Mouse (Mus musculus): ENCODE results near the gene Elp1. TPM values are rescaled to one million over a fixed set of nuclear protein-coding genes. Genes with fewer than 3 reads are reported as not detected.

Elp1 gene
- 28.6 and 30.2 TPM in 2 replicates for polyA plus RNA-seq (2016; fragmentation: Nextera tagmentation; extraction: Ambion mirVana)

GRCm38 (mm10) chr4:56801907-56802668, at the start of gene Elp1, which contains the start of gene Fam206a:
TSS of gene Elp1 (minus strand) at chr4:56802331.
TSS of gene Fam206a (plus strand) at chr4:56802345.
- Histone ChIP-seq H3K27me3 (replicated peaks) (no peaks in the 10 kb centered on the region), H3K27ac (peak within 1 kb of the TSS; percentile 78), H3K9me3 (replicated peaks) (no peaks in the 10 kb centered on the region), H3K4me2 (peak within 1 kb of the TSS; percentile 84), H3K4me3 (peak within 1 kb of the TSS; percentile 85), H3K36me3 (peaks cover 62% of the 10 kb centered on the region), H3K4me1 (peaks cover 28% of the 10 kb centered on the region), H3K9ac (peak within 1 kb of the TSS; percentile 80)
- peak; percentile 93 for ATAC-seq
- under 1% methylated on average over 72 of the region's 72 CpGs for WGBS (ENCODE audit: insufficient replicate concordance)

GRCm38 (mm10) chr4:56850724-56851123, 48.6 kb upstream of the Elp1 start:
- Histone ChIP-seq H3K4me1 (peaks cover 10% of the 10 kb centered on the region; the same call in 1 of the 2 replicates), H3K27me3 (replicated peaks) (no peaks in the 10 kb centered on the region), H3K9ac (no peak overlapping the region), H3K9me3 (replicated peaks) (no peaks in the 10 kb centered on the region), H3K4me3 (no peak overlapping the region), H3K4me2 (no peak overlapping the region), H3K36me3 (peaks cover 8% of the 10 kb centered on the region), H3K27ac (no peak overlapping the region)
- 58% methylated on average over 6 of the region's 6 CpGs for WGBS (ENCODE audit: insufficient replicate concordance)
- no peak for ATAC-seq

DNA sequence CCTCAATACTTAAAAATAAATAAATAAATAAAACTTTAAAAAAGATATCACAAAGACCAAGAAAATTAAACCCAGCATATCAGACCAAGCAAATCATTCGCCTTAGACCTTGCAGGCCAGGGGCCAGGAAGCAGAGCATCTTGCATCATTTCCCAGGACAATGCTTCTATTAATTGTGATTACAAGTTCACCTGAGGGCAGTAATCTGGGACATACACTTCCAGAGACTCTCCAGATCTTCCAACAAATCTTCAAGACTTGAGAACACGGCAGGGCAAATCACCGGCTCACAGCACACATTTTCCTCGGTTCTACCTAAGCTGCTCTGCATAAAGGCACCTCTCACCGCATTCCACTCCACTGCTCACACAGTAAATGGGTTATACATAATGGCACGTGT, 45.9 kb upstream of the Elp1 start:
- ATAC-seq: no peak
- WGBS (ENCODE audit: insufficient replicate concordance): 78% methylated on average over 6 of the region's 6 CpGs
- H3K9me3 ChIP-seq (replicated peaks): no peaks in the 10 kb centered on the region; the same call in 1 of the 2 replicates
- no peak overlapping the region for H3K27ac ChIP-seq
- no peak overlapping the region for H3K4me3 ChIP-seq
- peaks cover 29% of the 10 kb centered on the region for H3K36me3 ChIP-seq
- no peaks in the 10 kb centered on the region for H3K27me3 ChIP-seq (replicated peaks)
- peaks cover 13% of the 10 kb centered on the region; the same call in 1 of the 2 replicates for H3K4me1 ChIP-seq
- no peak overlapping the region for H3K4me2 ChIP-seq
- H3K9ac ChIP-seq: no peak overlapping the region

- Histone ChIP-seq H3K4me2 (no peak overlapping the region), H3K4me3 (no peak overlapping the region), H3K9ac (no peak overlapping the region), H3K27ac (no peak overlapping the region), H3K9me3 (replicated peaks) (no peaks in the 10 kb centered on the region; the same call in 1 of the 2 replicates), H3K27me3 (replicated peaks) (no peaks in the 10 kb centered on the region), H3K36me3 (peaks cover 29% of the 10 kb centered on the region), H3K4me1 (peaks cover 19% of the 10 kb centered on the region)
- ATAC-seq: no peak
- WGBS (ENCODE audit: insufficient replicate concordance): 81% methylated on average over 3 of the region's 3 CpGs
These were observed 45.3 kb upstream of the Elp1 start for GRCm38 (mm10) chr4:56847400-56847799.

GRCm38 (mm10) chr4:56845896-56846533, 43.9 kb upstream of the Elp1 start:
- H3K4me3 ChIP-seq: no peak overlapping the region
- no peak overlapping the region for H3K27ac ChIP-seq
- no peaks in the 10 kb centered on the region; the same call in 1 of the 2 replicates for H3K9me3 ChIP-seq (replicated peaks)
- H3K36me3 ChIP-seq: peaks cover 36% of the 10 kb centered on the region
- H3K9ac ChIP-seq: no peak overlapping the region
- H3K4me1 ChIP-seq: peaks cover 14% of the 10 kb centered on the region
- no peak for ATAC-seq
- WGBS (ENCODE audit: insufficient replicate concordance): 65% methylated on average over 12 of the region's 12 CpGs
- no peaks in the 10 kb centered on the region for H3K27me3 ChIP-seq (replicated peaks)
- H3K4me2 ChIP-seq: no peak overlapping the region

DNA sequence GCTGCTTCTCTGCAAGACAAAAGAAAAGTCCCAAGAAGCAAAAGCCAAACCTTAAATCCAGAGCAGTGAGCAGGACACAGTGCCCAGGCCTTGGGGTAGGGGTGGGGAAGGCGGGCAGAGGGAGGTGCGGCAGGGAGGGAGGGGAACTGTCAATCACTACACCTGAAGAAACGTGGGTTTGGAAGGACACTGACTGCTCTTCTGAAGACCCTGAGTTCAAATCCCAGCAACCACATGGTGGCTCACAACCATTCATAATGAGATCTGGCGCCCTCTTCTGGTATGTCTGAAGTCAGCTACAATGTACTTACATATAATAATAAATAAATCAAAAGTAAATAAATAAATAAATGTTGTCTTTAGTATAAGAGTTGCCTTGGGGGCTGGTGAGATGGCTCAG, 42.8 kb upstream of the Elp1 start:
- peaks cover 8% of the 10 kb centered on the region; the same call in 1 of the 2 replicates for H3K4me1 ChIP-seq
- 77% methylated on average over 4 of the region's 4 CpGs for WGBS (ENCODE audit: insufficient replicate concordance)
- ATAC-seq: no peak

DNA sequence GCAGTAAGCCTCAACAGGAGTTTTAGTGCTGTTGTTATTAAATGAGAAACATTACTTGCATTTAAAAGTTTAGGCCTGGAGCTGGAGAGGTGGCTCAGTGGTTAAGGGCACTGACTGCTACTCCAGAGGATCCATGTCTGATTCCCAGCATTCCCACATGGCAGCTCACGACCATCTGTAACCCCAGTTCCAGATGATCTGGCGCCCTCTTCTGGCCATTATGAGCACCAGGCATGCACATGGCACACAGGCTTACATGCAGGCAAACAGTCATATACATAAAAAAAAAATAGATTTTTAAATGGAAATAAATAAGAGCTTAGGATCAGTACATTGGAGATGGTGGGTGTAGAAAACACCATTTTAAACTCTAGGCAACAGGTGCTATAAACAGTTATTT, 41.8 kb upstream of the Elp1 start:
- Histone ChIP-seq H3K9ac (no peak overlapping the region), H3K4me1 (peaks cover 8% of the 10 kb centered on the region; the same call in 1 of the 2 replicates), H3K27me3 (replicated peaks) (no peaks in the 10 kb centered on the region), H3K36me3 (peaks cover 42% of the 10 kb centered on the region), H3K9me3 (replicated peaks) (no peaks in the 10 kb centered on the region; the same call in 1 of the 2 replicates), H3K4me3 (no peak overlapping the region), H3K4me2 (no peak overlapping the region), H3K27ac (no peak overlapping the region)
- ATAC-seq: no peak
- 75% methylated on average over 2 of the region's 2 CpGs for WGBS (ENCODE audit: insufficient replicate concordance)

More for the DNA sequence above, 42.8 kb upstream of the Elp1 start:
- no peak overlapping the region for H3K9ac ChIP-seq
- H3K4me3 ChIP-seq: no peak overlapping the region
- no peak overlapping the region for H3K4me2 ChIP-seq
- no peaks in the 10 kb centered on the region; the same call in 1 of the 2 replicates for H3K9me3 ChIP-seq (replicated peaks)
- H3K27ac ChIP-seq: no peak overlapping the region
- peaks cover 42% of the 10 kb centered on the region for H3K36me3 ChIP-seq
- H3K27me3 ChIP-seq (replicated peaks): no peaks in the 10 kb centered on the region

DNA sequence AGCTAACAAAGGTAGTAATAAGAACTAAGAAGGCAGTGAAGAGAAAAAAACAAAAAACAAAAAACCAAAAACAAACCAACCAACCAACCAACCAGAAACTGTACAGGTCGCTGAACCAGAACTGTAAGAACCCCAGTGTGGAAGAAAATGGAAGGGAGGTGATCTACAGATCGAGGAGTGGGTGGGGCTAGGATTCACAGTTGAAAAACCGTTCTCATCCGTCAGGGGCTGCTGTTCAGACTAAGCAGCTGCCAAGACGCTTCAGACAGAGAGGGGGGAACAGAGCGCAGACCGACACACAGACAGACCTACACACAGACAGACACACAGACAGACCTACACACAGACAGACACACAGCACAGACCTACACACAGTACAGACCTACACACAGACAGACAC, 40.4 kb upstream of the Elp1 start:
- Histone ChIP-seq H3K36me3 (peaks cover 47% of the 10 kb centered on the region), H3K4me2 (no peak overlapping the region), H3K4me1 (peaks cover 8% of the 10 kb centered on the region; the same call in 1 of the 2 replicates), H3K9ac (no peak overlapping the region), H3K4me3 (no peak overlapping the region), H3K9me3 (replicated peaks) (no peaks in the 10 kb centered on the region; the same call in 1 of the 2 replicates), H3K27me3 (replicated peaks) (no peaks in the 10 kb centered on the region), H3K27ac (no peak overlapping the region)
- 58% methylated on average over 7 of the region's 7 CpGs for WGBS (ENCODE audit: insufficient replicate concordance)
- no peak for ATAC-seq

- no peak for ATAC-seq
- Histone ChIP-seq H3K9ac (no peak overlapping the region), H3K4me3 (no peak overlapping the region), H3K4me2 (no peak overlapping the region), H3K9me3 (replicated peaks) (no peaks in the 10 kb centered on the region; the same call in 1 of the 2 replicates), H3K4me1 (peaks cover 8% of the 10 kb centered on the region; the same call in 1 of the 2 replicates), H3K27ac (no peak overlapping the region), H3K27me3 (replicated peaks) (no peaks in the 10 kb centered on the region), H3K36me3 (peaks cover 45% of the 10 kb centered on the region)
- WGBS (ENCODE audit: insufficient replicate concordance): 56% methylated on average over 3 of the region's 3 CpGs
These were observed 38.2 kb upstream of the Elp1 start for GRCm38 (mm10) chr4:56840297-56840696.

DNA sequence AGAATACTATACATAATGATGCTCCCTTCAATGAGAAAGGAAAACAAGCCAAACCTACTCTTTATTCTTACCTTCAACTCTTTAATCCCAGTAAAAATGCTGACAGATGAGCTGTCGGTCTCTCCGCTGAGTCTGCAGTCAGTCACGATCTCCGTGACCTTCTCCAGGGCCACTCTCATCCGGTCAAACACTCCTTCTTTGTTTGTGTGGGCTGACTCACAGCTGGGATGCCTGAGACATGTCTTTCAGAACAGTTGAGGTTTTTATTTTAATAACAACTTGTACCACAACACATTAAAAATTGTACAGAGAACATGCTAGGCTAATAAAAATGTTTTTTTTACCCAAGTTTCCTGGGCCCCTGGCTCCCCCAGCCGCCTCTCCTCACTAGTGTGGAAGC, 35.5 kb upstream of the Elp1 start:
- Histone ChIP-seq H3K27ac (no peak overlapping the region), H3K4me2 (no peak overlapping the region), H3K9me3 (replicated peaks) (no peaks in the 10 kb centered on the region), H3K27me3 (replicated peaks) (no peaks in the 10 kb centered on the region), H3K4me3 (no peak overlapping the region), H3K9ac (no peak overlapping the region), H3K4me1 (peaks cover 2% of the 10 kb centered on the region; the same call in 1 of the 2 replicates), H3K36me3 (peaks cover 42% of the 10 kb centered on the region)
- ATAC-seq: no peak
- WGBS (ENCODE audit: insufficient replicate concordance): 80% methylated on average over 6 of the region's 6 CpGs

DNA sequence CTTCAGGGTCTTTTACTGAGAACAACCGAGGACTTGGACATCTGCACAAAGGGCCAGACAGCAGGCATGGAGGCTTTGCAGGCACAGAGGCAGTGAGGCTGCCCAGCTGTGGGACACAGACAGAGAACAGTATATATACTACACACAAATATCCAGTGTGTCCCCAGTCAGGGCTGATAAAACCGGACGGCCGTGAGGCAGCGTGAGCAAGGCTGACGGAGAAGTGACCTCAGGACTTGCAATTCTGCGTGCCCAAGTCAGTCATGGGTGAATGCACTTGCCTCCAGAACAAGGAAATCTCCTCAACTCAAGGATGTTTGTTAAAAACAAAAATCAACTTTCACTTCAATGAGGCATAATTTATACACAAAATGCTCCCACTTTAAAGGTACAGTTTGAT, 29.9 kb upstream of the Elp1 start:
- 75% methylated on average over 7 of the region's 7 CpGs for WGBS (ENCODE audit: insufficient replicate concordance)
- ATAC-seq: no peak
- Histone ChIP-seq H3K27ac (no peak overlapping the region), H3K9me3 (replicated peaks) (no peaks in the 10 kb centered on the region), H3K36me3 (peaks cover 58% of the 10 kb centered on the region), H3K4me3 (no peak overlapping the region), H3K4me2 (no peak overlapping the region), H3K27me3 (replicated peaks) (no peaks in the 10 kb centered on the region), H3K4me1 (peaks cover 3% of the 10 kb centered on the region; the same call in 1 of the 2 replicates), H3K9ac (no peak overlapping the region)

All from liver, embryonic 12.5 days (tissue).